Mouse (Mus musculus): ENCODE results near the gene Ppp1r27.

Gene Ppp1r27

DNA sequence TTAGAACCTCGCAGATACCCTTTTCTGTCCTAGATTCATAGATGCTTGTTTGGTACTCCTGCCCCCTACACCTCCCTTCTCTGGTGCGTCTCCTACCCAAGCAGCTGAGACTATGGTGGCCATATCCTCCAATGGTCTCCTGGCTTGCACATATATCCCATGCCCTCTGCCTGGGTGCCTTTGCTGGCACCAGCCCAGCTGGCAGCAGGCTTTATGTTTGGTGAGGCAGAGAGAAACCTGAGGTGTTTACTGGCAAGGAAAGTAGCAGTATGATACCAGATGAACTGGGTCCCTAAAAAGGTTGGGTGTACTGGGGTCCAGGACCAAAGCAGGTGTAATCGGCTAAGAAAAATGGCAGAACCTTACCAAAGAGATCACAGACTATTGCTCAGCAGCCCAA lies 5.0 kb downstream of the Ppp1r27 start:
- no peak for DNase-seq (ENCODE audit: low spot score in 2 of 2)

DNA sequence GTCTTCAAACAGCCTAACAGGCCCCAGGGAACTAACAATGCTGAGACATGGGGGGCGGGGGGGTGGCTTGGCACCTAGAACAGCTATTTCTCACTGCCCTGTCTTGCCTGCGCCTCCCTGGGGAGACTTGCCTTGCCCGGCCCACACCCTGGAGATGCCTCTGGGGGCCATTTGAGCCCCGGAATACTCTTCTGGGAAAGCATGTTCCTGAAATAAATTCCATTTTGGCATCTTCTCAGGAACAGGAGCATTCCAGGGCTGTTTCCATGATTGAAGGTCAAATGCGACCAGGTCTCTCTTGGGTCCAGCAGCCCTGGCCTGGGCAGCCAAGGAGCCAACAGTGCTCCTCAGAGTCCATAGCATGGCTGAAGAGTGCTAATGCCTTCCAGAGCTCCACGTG lies 8.6 kb downstream of the Ppp1r27 start:
- no peak for DNase-seq (ENCODE audit: low spot score in 2 of 2)

DNA sequence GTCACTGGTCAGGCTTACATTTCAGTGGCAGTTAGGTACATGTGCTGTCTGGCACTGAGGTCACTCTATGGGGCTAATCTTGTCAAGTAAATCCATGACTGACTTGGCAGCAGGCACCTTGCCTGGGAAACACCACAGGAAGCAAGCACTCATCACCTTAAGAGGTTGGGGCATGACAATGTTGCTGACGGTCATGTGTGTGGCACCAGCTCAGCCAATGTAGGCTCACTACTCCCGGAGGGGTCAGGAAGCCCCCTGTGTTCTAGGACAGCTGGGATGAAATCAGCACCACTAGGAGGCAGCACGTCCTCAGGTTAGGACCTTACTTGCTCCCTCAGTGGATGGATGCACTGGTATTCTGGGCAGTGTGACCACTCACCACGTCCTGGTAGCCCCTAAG lies 9.0 kb downstream of the Ppp1r27 start:
- peak; percentile 43 to 69 for DNase-seq (ENCODE audit: low spot score in 2 of 2)

DNA sequence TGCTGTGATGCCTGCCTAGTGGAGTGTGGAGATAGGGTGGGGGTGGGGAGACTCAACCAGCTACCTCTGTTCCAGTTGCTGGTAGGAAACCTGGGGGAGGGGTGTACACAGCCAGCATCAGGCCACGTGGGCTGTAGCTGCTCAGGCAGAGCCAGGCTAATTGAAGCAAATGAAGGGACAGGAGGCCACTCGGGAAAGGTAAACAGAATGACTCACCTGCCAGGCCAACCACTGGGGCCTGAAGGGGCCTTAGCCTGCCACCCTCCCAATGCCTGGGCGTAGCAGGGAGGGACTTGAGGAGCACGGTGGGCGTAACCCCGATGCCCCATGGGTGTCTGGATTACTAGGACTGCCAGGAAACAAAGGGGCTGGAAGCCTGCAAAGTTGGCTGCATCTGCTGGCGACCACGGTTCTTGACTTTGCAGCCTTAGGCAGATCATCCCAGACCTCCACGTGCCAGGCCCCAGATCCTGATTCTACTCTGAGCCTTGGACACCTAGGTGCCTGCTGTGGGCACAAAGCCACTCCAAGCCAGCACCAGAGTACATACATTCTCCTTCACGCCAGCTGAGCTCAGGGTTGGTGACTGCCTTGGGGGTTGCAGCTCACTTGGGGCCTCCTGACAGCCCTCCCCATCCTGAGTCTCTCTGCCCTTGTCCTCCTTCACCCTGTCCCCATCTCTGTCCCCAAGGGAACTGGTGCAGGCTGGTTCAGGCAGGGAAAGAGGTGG lies 11.5 kb downstream of the Ppp1r27 start:
- no peak for DNase-seq (ENCODE audit: low spot score in 2 of 2)

DNA sequence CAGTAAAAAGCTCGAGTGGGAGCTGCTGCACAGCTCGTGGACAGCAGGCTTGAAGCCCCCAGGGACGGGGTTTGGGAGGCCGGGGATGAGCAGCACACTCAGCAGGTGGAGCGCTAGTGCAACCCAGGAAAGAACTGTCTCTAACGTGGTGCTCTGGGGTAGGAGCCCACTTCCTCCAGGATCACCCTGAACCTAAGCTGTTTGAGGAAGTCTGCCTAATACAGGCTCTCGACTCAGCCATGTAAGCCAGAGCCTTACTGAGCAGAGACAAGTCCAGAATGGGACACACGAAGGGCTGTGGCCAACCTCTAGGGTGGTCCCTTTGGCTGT lies 12.0 kb downstream of the Ppp1r27 start:
- DNase-seq (ENCODE audit: low spot score in 2 of 2), result no peak

DNA sequence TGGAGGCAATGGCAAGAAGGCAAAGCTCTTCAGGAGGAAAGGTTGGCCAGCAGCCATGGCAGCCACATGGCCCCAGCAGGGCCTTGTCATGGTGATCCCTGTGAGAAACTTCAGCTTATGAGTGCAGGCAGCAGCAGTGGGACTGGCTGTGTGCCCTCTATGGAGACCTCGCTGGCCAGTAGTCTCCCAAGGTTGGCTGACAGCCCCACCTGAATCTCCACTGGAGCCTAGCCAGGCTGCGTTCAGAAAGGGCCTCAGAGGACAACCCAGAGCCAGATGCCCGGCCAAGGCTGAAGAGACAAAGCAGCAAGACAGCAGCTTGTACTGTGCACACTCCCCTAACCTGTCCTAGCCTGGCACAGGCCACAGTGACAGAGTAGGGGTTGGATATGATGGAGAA lies 12.4 kb downstream of the Ppp1r27 start:
- peak; percentile 80 to 84 for DNase-seq (ENCODE audit: low spot score in 2 of 2)

DNA sequence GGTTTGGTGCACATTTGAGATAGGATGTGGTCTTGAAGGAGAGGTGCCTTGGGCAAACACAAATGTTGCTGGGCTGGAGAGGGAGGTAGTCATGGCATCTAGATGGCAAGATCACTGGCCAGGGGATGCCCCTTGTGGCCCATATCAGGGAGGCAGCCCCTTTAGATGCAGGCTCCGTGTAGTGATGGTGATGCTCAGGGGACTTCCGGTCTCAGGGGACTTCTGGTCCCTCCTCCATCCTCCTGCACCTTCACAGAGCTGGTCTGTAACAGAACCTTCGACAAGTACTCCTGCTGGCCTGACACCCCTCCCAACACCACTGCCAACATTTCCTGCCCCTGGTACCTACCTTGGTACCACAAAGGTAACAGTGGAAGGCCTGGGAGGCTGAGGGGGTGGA lies 15.1 kb downstream of the Ppp1r27 start:
- no peak for DNase-seq (ENCODE audit: low spot score in 2 of 2)

DNA sequence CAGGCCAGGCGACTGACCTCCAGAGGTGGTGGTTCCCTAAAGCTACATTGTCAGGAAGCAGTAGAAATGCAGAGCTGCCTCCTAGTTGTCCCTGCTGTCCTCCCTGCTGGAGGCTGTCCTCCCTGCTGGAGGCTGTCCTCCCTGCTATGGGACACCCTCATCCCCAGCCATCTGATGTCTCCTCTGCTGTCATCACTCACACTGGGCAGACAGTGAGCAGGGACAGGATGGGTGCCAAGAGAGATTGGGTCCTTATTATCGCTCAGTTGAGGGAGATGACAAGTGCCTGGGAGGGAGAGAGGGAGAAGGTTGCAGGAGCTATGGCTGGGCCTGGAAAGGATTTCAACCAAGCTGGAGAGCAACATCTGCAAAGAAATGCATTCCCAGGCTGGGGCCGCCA lies 15.8 kb downstream of the Ppp1r27 start:
- no peak for DNase-seq (ENCODE audit: low spot score in 2 of 2)

DNA sequence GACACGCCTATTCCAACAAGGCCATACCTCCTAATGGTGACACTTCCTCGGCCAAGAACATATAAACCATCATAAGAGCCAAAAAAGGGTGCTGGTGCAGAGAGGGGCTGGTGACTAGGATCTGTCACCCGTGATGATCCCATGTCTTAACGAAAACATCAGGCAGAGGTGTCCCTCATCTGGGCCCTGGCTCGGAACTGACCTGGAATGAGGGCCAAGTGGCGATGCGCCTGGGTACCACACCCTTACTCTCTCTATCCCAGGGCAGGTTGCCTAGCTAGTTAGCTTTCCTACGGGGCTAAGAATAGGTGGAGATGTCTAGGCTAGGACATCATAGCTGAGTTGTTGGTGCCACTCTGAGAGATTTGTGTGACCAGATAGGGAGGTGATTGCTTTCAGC lies 16.8 kb downstream of the Ppp1r27 start:
- DNase-seq (ENCODE audit: low spot score in 2 of 2), result no peak

DNA sequence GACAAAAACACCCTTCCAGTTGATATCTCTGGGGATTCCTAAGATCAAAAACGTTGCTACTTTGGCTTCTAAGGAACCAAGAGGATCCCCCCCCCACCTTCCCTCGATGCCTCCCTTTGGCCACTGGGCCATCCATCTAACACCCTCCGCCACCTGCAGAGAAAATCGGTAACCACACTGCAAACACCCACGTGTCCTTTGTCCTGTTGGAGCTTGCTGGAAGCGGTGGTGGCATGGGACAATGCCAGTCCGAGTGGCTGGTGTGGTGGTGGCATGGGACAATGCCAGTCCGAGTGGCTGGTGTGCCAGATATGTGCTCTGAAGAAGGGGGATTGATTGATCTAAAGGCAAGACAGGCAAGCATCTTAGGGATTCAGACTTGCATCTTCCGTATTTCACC lies 19.3 kb downstream of the Ppp1r27 start:
- DNase-seq (ENCODE audit: low spot score in 2 of 2), result no peak

DNA sequence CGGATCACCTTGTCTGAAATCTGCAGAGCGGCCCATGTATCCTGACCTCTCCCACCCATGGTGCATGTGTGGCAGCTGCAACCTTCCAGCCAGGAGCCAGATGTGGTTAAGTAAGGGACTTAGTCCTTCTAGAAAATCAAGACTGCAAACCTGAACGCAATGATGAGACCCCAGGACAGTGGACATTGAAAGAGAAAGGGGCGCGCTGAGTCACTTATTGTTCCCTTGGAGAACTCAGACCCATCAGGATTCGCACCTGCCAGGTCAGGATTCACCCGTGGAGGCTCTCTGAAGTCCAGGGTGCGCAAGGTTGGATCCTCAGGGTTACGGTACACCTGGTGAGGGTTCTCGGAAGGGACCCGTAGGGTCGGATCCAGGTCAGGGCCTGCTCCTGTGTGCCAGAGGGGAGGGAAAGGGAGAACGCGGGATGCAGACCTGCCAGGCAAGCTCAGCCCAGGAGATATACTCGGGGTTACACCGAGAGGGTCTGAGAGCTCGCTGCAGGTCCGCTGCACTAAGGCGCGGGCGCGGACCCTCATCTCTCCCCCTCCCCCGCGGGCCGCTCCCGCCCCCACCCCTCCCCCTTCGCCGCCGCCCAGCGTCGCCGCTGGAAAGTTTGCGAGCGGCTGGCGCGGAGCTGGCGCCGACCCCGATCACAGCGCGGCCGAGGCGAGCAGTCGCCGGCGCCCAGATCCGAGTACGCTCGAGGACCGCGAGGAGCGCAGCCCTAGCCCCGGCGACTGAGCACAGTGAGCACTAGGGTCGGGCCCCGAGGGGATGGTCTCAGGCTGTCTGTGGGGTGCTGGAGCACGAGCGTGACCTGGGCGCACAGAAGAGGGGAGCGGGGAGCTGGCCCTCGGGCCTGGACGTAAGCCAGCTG lies 20.6 kb downstream of the Ppp1r27 start, which contains the start of gene Gcgr:
Gene Gcgr, plus strand, starts transcription at position 615 of the 880 bp plus-strand sequence.
- DNase-seq (ENCODE audit: low spot score in 2 of 2), result no peak

DNA sequence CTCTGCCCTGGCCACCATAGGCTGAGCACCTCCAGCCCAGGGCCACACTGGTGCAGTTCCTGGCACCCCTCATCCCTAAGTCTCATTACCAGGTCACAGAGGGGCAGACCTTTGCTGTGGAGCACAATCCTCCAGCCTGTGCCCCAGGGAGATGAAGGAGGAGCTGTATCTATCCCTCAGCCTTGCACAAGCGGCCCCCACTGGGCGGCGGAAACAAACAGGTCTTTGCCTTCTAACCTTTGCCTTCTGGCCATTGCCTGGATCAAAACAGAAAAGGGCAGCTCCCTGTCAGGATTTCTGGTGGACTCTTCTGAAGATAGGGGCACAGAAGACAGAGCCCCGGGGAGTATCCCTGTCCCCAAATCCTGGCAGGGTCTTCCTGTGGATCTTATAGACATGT lies 22.0 kb downstream of the Ppp1r27 start:
- DNase-seq (ENCODE audit: low spot score in 2 of 2), result no peak

DNA sequence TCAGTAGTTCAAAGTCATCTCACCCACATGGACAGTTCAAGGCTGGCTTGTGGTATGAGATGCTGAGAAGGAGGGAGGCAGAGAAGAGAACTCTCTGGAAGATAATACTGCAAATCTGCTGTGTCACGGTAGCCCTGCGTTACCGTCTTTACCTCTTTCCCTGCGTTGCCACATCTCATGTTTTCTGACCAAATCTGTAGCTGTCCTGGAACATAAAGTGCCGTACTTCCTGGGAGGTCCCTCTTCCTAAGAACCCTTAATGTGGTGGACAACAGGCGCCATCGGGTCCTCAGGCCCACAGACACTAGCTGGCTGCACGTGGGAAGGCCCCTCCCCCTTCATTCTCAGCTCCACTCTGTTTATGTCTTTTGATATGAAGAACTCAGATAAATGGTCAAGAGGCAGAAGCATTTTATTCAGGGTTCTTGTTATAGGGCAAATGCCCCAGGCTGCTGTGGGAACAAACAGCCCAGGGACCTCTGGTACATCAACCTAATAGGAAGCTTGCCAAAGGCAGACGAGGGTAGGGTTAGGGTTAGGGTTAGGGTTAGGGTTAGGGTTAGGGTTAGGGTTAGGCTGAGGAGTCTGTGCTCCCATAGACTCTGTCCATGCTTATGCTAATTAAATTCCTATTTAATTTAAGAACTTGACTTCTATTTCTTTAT lies 23.1 kb downstream of the Ppp1r27 start:
- no peak for DNase-seq (ENCODE audit: low spot score in 2 of 2)

DNA sequence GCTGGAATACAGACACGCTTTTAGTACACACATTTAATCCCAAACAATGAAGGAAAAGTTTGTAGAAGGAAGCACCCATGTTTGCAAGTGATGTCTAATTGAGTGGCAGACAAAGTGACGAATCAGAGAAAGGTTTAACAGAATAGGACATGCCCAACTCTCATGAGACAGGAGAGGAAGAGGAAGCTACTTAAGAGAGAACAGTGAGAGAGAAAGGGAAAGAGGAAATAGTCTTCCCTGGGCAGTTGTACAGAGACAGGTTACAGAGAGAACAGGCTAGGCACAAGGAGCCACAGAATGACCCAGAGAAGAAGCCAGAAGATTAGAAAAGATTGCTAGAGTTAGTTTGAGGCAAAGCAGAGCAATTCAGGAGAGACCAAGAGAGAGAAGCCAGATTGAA lies 25.0 kb downstream of the Ppp1r27 start:
- DNase-seq (ENCODE audit: low spot score in 2 of 2), result no peak

DNA sequence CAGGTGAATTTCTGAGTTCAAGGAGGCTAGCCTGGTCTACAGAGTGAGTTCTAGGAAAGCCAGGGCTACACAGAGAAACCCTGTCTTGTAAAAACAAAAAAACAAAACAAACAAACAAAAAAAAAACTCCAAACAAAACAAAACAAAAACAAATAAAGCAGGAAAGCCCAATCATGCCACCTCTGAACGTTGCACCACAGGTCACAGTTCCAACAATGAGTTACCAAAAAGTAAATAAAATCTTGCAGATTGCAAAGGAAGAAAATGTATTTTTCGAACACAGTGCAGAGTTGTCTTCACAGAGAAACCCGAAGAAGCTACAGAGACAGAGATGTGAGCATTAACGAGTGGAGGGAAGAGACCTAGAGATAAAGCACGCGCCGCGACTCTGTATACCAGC lies 28.4 kb downstream of the Ppp1r27 start:
- no peak for DNase-seq (ENCODE audit: low spot score in 2 of 2)

DNA sequence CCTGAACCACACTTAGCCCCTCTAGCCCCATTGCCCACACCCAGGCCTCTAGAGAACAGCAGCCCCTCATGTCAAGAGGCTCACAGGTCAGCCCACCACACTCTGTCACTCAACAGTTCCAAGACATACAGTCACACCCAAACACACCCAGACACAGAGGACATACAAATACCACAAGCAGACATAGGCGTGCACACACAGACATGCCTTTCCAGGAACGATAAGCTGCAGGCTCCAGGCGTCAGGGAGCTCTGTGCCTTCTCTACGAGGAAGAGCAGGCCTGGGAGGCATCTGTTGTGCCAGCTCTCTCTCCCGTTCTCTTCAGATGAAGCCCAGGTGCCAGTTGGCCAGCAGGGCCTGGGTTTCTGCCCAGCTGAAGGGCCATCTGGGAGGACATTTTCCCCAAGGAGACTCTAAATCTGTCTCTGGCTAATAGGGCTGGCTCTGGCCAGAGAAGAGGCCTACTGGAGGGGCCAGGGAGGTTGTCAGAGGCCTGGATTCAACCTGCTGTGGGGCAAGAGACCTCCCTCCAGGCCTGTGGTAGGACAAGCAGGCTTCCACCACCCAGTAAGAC lies 29.9 kb downstream of the Ppp1r27 start:
- peak; percentile 67 to 79 for DNase-seq (ENCODE audit: low spot score in 2 of 2)

DNA sequence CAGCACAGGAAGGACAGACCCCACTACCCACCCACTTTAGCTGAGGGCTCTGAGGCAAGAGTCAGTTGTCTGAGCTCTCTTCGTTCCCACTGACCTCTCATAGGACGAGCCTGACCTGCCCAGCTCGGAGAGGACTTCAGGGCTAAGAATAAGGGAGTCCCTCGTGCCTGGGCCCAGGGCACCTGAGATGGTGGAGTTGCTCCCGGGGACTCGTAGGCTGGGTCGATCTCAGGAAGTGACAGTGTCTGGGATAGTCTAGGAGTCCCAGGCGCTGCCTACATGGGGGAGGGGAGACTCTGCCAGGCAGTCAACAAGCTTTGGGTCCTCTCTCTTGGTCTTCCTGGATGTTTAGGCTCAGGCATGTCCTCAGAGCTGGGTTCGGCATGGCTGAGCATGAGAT lies 30.4 kb downstream of the Ppp1r27 start:
- no peak for DNase-seq (ENCODE audit: low spot score in 2 of 2)

DNA sequence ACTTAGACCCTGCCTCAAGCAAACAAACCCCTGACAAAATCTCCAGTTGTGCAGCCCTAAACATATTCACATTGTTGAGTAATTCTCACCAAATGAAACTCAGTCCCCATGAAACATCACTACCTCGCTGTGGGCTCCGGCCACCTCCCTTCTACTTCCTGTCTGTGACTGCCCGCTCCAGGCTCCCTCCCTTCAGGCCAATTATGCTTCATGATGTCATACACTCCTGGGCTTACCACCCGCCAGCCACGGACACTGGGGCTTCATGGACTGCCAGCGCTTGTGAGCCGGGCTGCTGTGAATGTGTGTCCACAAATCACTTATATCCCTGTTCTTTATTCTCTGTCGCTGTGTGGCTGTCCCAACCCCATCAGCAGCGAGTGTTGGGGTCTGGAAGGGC lies 31.2 kb downstream of the Ppp1r27 start:
- DNase-seq (ENCODE audit: low spot score in 2 of 2), result peak; percentile 82 to 86

DNA sequence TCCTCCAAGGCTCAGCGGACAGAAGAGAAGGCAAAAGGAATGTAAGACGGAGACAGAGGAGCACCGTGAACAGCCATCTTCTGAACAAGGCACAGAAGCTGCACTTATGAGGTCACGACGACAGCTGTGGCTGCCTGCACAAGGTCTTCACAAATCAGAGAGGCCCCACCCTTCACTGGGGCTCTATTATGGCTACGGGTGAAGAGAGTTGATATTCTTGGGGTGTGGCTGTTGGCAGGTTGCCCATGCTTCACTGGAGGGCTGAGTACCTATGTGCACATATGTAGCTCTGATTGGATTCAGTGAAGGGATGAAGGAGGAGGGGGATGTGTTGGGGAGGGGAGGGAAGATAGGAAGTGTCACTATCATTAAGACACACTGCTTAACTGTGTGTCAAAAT lies 32.4 kb downstream of the Ppp1r27 start:
- DNase-seq (ENCODE audit: low spot score in 2 of 2), result no peak

DNA sequence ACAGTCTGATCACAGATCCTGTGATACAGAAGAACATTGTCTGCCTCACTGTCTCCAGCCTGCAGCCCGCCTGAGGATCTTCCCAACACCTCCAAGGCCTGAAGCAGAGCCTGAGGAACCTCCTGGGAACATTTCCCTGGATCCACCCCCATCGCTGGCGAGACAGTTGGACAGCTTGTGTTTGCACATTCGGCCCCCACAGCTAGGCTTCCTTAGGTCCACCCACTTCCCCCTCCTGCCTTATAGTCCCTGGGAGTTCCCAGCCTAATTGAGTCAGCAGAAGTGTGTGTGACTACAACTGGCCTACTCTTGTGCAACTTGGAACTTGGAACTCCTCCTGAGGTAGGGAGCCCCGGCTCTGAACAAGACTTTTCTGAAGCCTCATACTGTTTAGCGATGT lies 32.9 kb downstream of the Ppp1r27 start:
- DNase-seq (ENCODE audit: low spot score in 2 of 2), result peak; percentile 78 to 84

DNA sequence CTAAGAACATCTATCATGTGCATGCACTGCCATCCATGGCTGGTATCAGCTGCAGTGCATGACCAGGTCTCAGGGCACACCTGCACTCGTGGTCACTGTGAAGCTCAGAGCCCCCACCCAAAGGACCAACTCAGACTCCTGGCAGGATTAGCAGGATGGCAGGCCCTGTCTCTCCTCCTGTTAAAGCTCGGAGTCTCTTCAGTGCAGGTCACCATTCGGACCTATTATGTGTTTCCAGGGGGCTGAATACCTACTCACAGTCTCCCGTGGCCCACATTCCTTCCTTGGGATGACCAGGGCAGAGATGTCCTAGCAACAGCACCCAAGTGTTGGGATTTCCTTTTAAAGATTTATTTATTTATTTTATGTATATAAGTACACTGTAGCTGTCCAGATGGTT lies 33.8 kb downstream of the Ppp1r27 start:
- no peak for DNase-seq (ENCODE audit: low spot score in 2 of 2)

DNA sequence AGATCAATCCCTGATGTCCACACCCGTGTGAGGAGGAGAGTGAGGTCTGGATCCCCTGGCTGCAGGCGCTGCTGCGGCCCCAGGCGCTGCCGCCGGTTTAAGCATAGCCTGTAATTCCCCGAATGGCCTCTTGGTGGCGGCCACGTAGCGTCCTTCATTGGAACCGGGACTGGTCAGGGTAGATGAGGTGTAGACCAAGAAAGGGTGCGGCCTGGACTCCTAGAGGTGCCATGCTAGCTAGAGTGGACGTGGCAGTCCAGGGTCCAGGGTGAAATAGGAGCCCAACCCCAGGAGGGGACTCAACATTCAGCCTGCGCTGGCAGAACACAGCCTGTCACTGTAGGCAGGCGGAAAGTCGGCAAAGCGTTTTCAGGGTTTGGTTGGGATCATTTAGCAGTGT lies 35.3 kb downstream of the Ppp1r27 start:
- DNase-seq (ENCODE audit: low spot score in 2 of 2), result peak; percentile 84 to 85

Measured in heart, adult 9 months (tissue).